Mouse (Mus musculus) adrenal gland, postnatal 4 days (tissue): ENCODE data around the gene Hnrnpll. TPM values are rescaled to one million over a fixed set of nuclear protein-coding genes. Genes with fewer than 3 reads are reported as not detected.

ENCODE experiments used
- DNase-seq, 2 experiments: peaks; one replicate each; pipeline ENCODE4 v3.0.0; 2021 to 2022; ENCODE audit warnings: low spot score in 2 of 2, mixed read lengths in 2 of 2
- long read RNA-seq, 2 experiments: library from polyadenylated mRNA; stranded (forward); transcript quantifications; one replicate each; pipeline ENCODE4 v2.0.0; 2021
- total RNA-seq, 2 experiments: library from RNA; stranded (reverse); gene quantifications; 2 replicates each; pipeline ENCODE4 v1.2.3; 2021

Gene Hnrnpll
- total RNA-seq = 10 to 100 TPM; 72.6 to 73.0 TPM
- long read RNA-seq, experiment 1, full-length matches to known transcripts = 50 of 60 reads
- long read RNA-seq, experiment 1, partial matches to known transcripts = 5 of 60 reads
- long read RNA-seq, experiment 1, other reads (novel, unspliced or antisense) = 5 of 60 reads
- long read RNA-seq, experiment 2, full-length matches to known transcripts = 143 of 162 reads
- long read RNA-seq, experiment 2, partial matches to known transcripts = 6 of 162 reads
- long read RNA-seq, experiment 2, other reads (novel, unspliced or antisense) = 13 of 162 reads

- peak; percentile 95 to 97 for DNase-seq
Observed at GRCm38 (mm10) chr17:80061783-80062619, at the start of gene Hnrnpll. Gene Hnrnpll (minus strand): TSS chr17:80062334.

- no peak for DNase-seq
Observed at GRCm38 (mm10) chr17:80105348-80105978, 43.3 kb upstream of the Hnrnpll start.

GRCm38 (mm10) chr17:80099823-80100222, 37.7 kb upstream of the Hnrnpll start:
- no peak for DNase-seq

GRCm38 (mm10) chr17:80097221-80097620, 35.1 kb upstream of the Hnrnpll start:
- DNase-seq = no peak

GRCm38 (mm10) chr17:80096720-80097114, 34.6 kb upstream of the Hnrnpll start:
- DNase-seq = no peak

GRCm38 (mm10) chr17:80096043-80096719, 34.0 kb upstream of the Hnrnpll start:
- DNase-seq = peak; percentile 6 to 18

- no peak for DNase-seq
Observed at GRCm38 (mm10) chr17:80095254-80095899, 33.2 kb upstream of the Hnrnpll start.

- DNase-seq = no peak
Observed at GRCm38 (mm10) chr17:80091879-80092549, 29.9 kb upstream of the Hnrnpll start.

GRCm38 (mm10) chr17:80090551-80090950, 28.4 kb upstream of the Hnrnpll start:
- no peak for DNase-seq

GRCm38 (mm10) chr17:80088168-80088567, 26.0 kb upstream of the Hnrnpll start:
- DNase-seq = no peak

- no peak for DNase-seq
Observed at GRCm38 (mm10) chr17:80086591-80086990, 24.5 kb upstream of the Hnrnpll start.

GRCm38 (mm10) chr17:80084424-80084823, 22.3 kb upstream of the Hnrnpll start:
- no peak for DNase-seq

- no peak for DNase-seq
Observed at GRCm38 (mm10) chr17:80083223-80083622, 21.1 kb upstream of the Hnrnpll start.

- no peak for DNase-seq
Observed at GRCm38 (mm10) chr17:80078726-80079125, 16.6 kb upstream of the Hnrnpll start.

GRCm38 (mm10) chr17:80067257-80067656, 5.1 kb upstream of the Hnrnpll start:
- DNase-seq = no peak

- no peak for DNase-seq
Observed at GRCm38 (mm10) chr17:80063840-80064495, 1.8 kb upstream of the Hnrnpll start.

GRCm38 (mm10) chr17:80063386-80063785, 1.3 kb upstream of the Hnrnpll start:
- DNase-seq = no peak

GRCm38 (mm10) chr17:80062620-80063010, 481 bp upstream of the Hnrnpll start:
- DNase-seq = no peak
